Mouse (Mus musculus) forebrain, embryonic 11.5 days (tissue): ENCODE results near the gene Arsa. TPM values are rescaled to one million over a fixed set of nuclear protein-coding genes. Genes with fewer than 3 reads are reported as not detected.
A peak's percentile ranks its signal among the peaks of the same experiment; 100 is the strongest.

Experiments
- ATAC-seq: fragments of 200-750 bp; cut with Nextera tagmentation; replicated peaks from 2 replicates; pipeline ENCODE4 v1.8.0; 2017; ENCODE audit warnings: moderate TSS enrichment; ENCODE audit not compliant: low FRiP score
- DNase-seq: peaks from one replicate; pipeline ENCODE4 v3.0.0-alpha.2; 2017; ENCODE audit warnings: low spot score
- H3K27ac ChIP-seq: fragments of 300-500 bp; sonication (generic); 2 replicates; pipeline ENCODE4 v1.5.1; 2014; ENCODE audit warnings: low read depth, low read length
- H3K27me3 ChIP-seq: fragments of 300-500 bp; sonication (generic); 2 replicates; pipeline ENCODE4 v1.6.1; 2014; ENCODE audit warnings: mild to moderate bottlenecking, low read length, mixed read lengths; ENCODE audit not compliant: control insufficient read depth, insufficient read depth
- H3K36me3 ChIP-seq: fragments of 300-500 bp; sonication (generic); 2 replicates; pipeline ENCODE4 v1.6.1; 2014; ENCODE audit warnings: mild to moderate bottlenecking, low read length, moderate library complexity, mixed read lengths; ENCODE audit not compliant: control insufficient read depth, insufficient read depth
- H3K4me1 ChIP-seq: fragments of 300-500 bp; sonication (generic); replicated peaks from 2 replicates; pipeline ENCODE4 v1.6.1; 2014; ENCODE audit warnings: low read length, mixed read lengths; ENCODE audit not compliant: control insufficient read depth, insufficient read depth
- H3K4me2 ChIP-seq: fragments of 300-500 bp; sonication (generic); 2 replicates; pipeline ENCODE4 v1.6.1; 2014; ENCODE audit warnings: low read depth, mild to moderate bottlenecking, low read length, moderate library complexity, mixed read lengths; ENCODE audit not compliant: severe bottlenecking
- H3K4me3 ChIP-seq: fragments of 300-500 bp; sonication (generic); 2 replicates; pipeline ENCODE4 v1.5.1; 2014; ENCODE audit warnings: low read depth, low read length
- H3K9ac ChIP-seq: fragments of 300-500 bp; sonication (generic); 2 replicates; pipeline ENCODE4 v1.6.1; 2014; ENCODE audit warnings: low read length
- H3K9me3 ChIP-seq: fragments of 300-500 bp; sonication (generic); 2 replicates; pipeline ENCODE4 v1.6.1; 2016; ENCODE audit warnings: low read length, mixed read lengths; ENCODE audit not compliant: control insufficient read depth
- WGBS: fragments of 180-500 bp; shearing (Covaris S2); extraction: QIAGEN DNeasy Blood & Tissue Kit; methylation state at CpG from one replicate; pipeline ENCODE4 v1.1.7; 2014; 5-methylcytosine and 5-hydroxymethylcytosine counted together
- polyA plus RNA-seq: library from polyadenylated mRNA; unstranded; fragments of >200 nt; fragmentation: Nextera tagmentation; extraction: Ambion mirVana; gene quantifications from 2 replicates; pipeline ENCODE4 v1.2.1, GENCODE M21; 2014

Gene Arsa
- polyA plus RNA-seq, 1 experiment from 2014 or later, result 10.6 TPM

DNA sequence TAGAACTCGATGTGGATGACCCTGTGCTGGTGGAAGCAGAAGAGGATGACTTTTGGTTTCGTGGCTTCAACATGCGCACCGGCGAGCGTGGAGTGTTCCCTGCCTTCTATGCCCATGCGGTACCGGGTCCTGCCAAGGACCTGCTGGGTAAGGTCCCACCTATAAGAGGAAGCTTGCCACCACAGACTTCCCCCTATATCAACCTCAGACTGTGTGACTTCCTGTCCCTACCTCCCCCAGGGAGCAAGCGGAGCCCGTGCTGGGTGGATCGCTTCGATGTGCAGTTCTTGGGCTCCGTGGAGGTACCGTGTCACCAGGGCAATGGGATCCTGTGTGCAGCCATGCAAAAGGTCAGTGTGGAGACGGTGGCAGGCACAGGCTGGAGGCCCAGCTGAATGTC lies 18.3 kb downstream of the Arsa start:
- no peak for DNase-seq
- no peak overlapping the region for H3K4me2 ChIP-seq
- H3K9ac ChIP-seq, result no peak overlapping the region
- H3K27me3 ChIP-seq, result no peaks in the 10 kb centered on the region; the same call in 1 of the 2 replicates
- ATAC-seq, result no peak
- WGBS, result 97% methylated on average over 15 of the region's 15 CpGs
- no peak overlapping the region for H3K4me3 ChIP-seq
- H3K4me1 ChIP-seq, result peaks cover 5% of the 10 kb centered on the region
- H3K9me3 ChIP-seq, result no peaks in the 10 kb centered on the region
- peaks cover 11% of the 10 kb centered on the region; the same call in 1 of the 2 replicates for H3K36me3 ChIP-seq
- no peak overlapping the region for H3K27ac ChIP-seq

GRCm38 (mm10) chr15:89455642-89456041 lies 21.6 kb downstream of the Arsa start:
- no peaks in the 10 kb centered on the region for H3K9me3 ChIP-seq
- H3K27ac ChIP-seq, result no peak overlapping the region
- 0 out of 2 replicates have a peak overlapping the region, but pooled peaks have one; percentile 78 for H3K4me2 ChIP-seq
- H3K4me1 ChIP-seq, result peaks cover 9% of the 10 kb centered on the region
- 87% methylated on average over 6 of the region's 6 CpGs for WGBS
- DNase-seq, result no peak
- H3K36me3 ChIP-seq, result peaks cover 11% of the 10 kb centered on the region; the same call in 1 of the 2 replicates
- no peak overlapping the region for H3K9ac ChIP-seq
- ATAC-seq, result no peak
- no peak overlapping the region; the same call in 1 of the 2 replicates for H3K4me3 ChIP-seq
- peaks cover 5% of the 10 kb centered on the region; the same call in 1 of the 2 replicates for H3K27me3 ChIP-seq

DNA sequence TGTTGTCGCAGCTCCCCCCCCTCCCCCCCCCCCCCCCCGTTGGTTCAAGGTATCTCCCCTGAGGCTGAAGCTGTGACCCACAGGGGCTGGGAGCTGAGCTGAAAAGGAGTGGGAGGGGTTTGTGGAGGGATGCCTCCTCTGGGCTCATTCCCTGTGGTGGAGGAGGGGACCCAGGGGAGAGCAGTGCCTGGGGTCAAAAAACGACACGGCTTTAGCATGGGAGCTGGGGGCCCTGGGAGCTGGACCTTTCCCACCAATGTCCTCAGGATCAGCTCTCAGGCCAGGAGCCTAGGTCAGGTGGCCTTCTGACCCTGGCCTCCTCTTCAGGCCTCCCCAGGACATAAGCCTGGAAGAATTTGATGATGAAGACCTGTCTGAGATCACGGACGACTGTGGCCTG lies 22.4 kb downstream of the Arsa start:
- H3K9me3 ChIP-seq, result no peaks in the 10 kb centered on the region
- H3K36me3 ChIP-seq, result peaks cover 9% of the 10 kb centered on the region; the same call in 1 of the 2 replicates
- peak overlapping the region; percentile 77 for H3K4me3 ChIP-seq
- H3K4me2 ChIP-seq, result peak overlapping the region; percentile 78
- H3K4me1 ChIP-seq, result peaks cover 9% of the 10 kb centered on the region
- peaks cover 5% of the 10 kb centered on the region; the same call in 1 of the 2 replicates for H3K27me3 ChIP-seq
- H3K9ac ChIP-seq, result peak overlapping the region; percentile 81
- ATAC-seq (peak; percentile 53), DNase-seq (no peak)
- no peak overlapping the region for H3K27ac ChIP-seq
- WGBS, result 5% methylated on average over 5 of the region's 6 CpGs

DNA sequence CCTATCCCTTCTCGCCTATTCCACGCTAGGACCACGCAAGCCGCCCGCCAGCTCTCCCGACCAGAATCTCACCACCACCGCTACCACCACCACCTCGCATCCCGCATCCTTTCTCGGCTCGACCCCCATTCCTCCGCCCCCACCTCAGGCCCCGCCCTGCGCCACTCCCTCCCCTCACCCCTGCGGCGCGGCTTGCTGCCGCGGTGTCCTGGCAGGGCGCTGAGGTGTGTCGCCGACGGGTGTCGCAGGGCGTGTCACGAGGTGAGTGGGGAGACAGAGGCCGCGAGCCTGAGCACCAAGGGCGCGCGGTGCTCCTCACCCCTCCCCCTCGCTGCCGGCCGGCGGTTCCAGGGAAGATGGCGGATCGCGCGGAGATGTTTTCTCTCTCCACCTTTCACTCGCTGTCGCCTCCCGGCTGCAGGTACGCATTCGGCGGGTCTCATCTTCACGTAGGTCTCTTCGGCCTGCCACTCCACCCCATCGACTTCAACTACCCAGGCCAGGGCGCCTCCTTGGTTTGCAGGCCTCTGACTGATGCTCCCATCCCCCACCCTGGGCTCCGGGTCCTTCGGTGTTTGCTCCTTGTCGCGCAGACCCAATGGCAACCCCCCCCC lies 23.3 kb downstream of the Arsa start, which contains the start of gene Mapk8ip2:
Mapk8ip2 (plus strand) TSS at position 49 of the 614 bp plus-strand sequence.
- H3K27ac ChIP-seq, result no peak within 1 kb of the TSS
- under 1% methylated on average over 53 of the region's 53 CpGs for WGBS
- H3K4me2 ChIP-seq, result peak within 1 kb of the TSS; percentile 78
- peaks cover 9% of the 10 kb centered on the region; the same call in 1 of the 2 replicates for H3K36me3 ChIP-seq
- H3K9me3 ChIP-seq, result no peaks in the 10 kb centered on the region
- peak within 1 kb of the TSS; percentile 81 for H3K9ac ChIP-seq
- DNase-seq (peak; percentile 80), ATAC-seq (peak; percentile 77)
- peaks cover 9% of the 10 kb centered on the region for H3K4me1 ChIP-seq
- peak within 1 kb of the TSS; percentile 77 for H3K4me3 ChIP-seq
- H3K27me3 ChIP-seq, result peaks cover 5% of the 10 kb centered on the region; the same call in 1 of the 2 replicates

- H3K4me1 ChIP-seq, result peaks cover 9% of the 10 kb centered on the region
- peak overlapping the region; percentile 78 for H3K4me2 ChIP-seq
- peaks cover 5% of the 10 kb centered on the region; the same call in 1 of the 2 replicates for H3K27me3 ChIP-seq
- peak; percentile 78 for DNase-seq
- H3K36me3 ChIP-seq, result peaks cover 9% of the 10 kb centered on the region; the same call in 1 of the 2 replicates
- peak overlapping the region; percentile 77 for H3K4me3 ChIP-seq
- H3K27ac ChIP-seq, result no peak overlapping the region
- WGBS, result 4% methylated on average over 24 of the region's 24 CpGs
- peak overlapping the region; percentile 81 for H3K9ac ChIP-seq
- no peaks in the 10 kb centered on the region for H3K9me3 ChIP-seq
- ATAC-seq, result peak; percentile 65
Observed at GRCm38 (mm10) chr15:89452906-89453864, 24.0 kb downstream of the Arsa start.

- DNase-seq (no peak), ATAC-seq (no peak)
- no peaks in the 10 kb centered on the region for H3K36me3 ChIP-seq
- H3K4me3 ChIP-seq, result no peak overlapping the region
- no peak overlapping the region for H3K27ac ChIP-seq
- H3K9me3 ChIP-seq, result no peaks in the 10 kb centered on the region
- no peak overlapping the region for H3K9ac ChIP-seq
- H3K27me3 ChIP-seq, result no peaks in the 10 kb centered on the region
- WGBS, result 43% methylated on average over 8 of the region's 8 CpGs
- no peaks in the 10 kb centered on the region for H3K4me1 ChIP-seq
- H3K4me2 ChIP-seq, result no peak overlapping the region
Observed at GRCm38 (mm10) chr15:89442486-89443070, 34.6 kb downstream of the Arsa start.

DNA sequence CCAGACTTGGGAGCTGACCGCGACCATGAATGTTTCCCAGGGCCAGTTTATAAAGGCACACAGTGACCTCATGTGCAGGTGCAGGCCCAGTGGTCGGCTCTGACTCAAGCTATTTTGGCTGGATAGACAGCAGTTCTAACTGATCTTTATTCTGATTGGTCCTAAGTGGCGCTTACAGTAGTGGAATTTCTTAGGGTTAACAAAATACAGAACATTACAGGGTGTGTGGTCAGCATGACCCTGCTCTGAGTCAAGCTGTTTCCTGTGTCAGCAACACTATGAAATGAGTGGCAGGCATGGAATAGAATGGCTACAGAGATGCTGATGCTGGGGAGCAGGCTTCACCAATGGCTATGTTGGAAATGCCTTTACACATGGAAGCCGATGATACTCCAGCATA lies 41.3 kb downstream of the Arsa start:
- Histone ChIP-seq H3K4me1 (no peaks in the 10 kb centered on the region), H3K9ac (no peak overlapping the region), H3K4me3 (no peak overlapping the region), H3K27me3 (no peaks in the 10 kb centered on the region), H3K4me2 (no peak overlapping the region), H3K27ac (no peak overlapping the region), H3K36me3 (no peaks in the 10 kb centered on the region), H3K9me3 (no peaks in the 10 kb centered on the region)
- ATAC-seq (no peak), DNase-seq (no peak)
- WGBS, result 88% methylated on average over 5 of the region's 5 CpGs

GRCm38 (mm10) chr15:89434136-89434535 lies 43.1 kb downstream of the Arsa start:
- Histone ChIP-seq H3K4me2 (no peak overlapping the region), H3K4me3 (no peak overlapping the region), H3K4me1 (no peaks in the 10 kb centered on the region), H3K27ac (no peak overlapping the region), H3K9ac (no peak overlapping the region), H3K27me3 (no peaks in the 10 kb centered on the region), H3K36me3 (no peaks in the 10 kb centered on the region), H3K9me3 (no peaks in the 10 kb centered on the region)
- DNase-seq, result no peak
- 68% methylated on average over 3 of the region's 3 CpGs for WGBS
- no peak for ATAC-seq
